Mouse (Mus musculus) lung, postnatal 0 days (tissue): ENCODE measurements at regions not wholly inside any gene's neighbourhood (a gene's known extent, or its start where the extent isn't known, plus 50 kb on each side); places are given as distances from the start of the nearest gene placed in this dataset.

Experiments
- CTCF ChIP-seq: IDR thresholded peaks from 2 replicates; pipeline ENCODE4 v1.5.1; 2016; ENCODE audit warnings: antibody characterized with exemption, mild to moderate bottlenecking
- EP300 ChIP-seq: IDR thresholded peaks from 2 replicates; pipeline ENCODE4 v1.6.1; 2016; ENCODE audit warnings: antibody characterized with exemption, mild to moderate bottlenecking, control low read depth

DNA sequence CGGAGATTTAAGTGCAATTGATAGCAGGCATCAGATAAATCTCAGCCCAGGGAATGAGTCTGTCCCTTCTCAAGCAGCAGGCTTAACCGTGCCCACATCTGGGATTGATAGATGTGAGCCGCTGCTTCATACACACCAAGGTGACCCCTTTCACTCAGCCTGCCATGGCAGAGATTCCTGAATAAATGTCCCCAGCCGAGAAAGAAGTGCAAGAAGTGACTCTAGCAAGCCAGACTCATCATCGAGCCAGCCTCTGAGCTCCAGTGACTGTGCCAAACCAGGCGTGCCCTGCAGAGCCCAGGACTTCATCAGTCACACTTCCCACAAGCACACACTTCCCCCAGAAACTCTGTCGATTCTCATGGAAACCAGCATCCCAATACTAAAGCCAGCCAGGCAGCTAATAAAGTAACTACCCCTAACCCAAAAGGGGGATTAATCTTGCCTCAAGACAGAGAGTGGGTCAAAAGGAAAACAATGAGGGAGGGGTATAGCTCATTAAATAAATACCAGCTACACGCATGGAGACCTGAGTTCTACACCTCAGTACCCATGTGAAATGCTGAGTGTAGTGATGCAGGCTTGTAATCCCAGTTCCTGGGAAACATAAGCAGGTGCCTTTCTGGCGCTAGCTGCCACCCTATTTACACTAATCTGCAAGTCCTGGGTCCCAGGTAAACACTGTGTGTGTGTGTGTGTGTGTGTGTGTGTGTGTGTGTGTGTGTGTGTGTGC, 231.5 kb upstream of the Noct start:
- TF ChIP-seq CTCF (no peak), EP300 (no peak)
